In the genomic region with DNA sequence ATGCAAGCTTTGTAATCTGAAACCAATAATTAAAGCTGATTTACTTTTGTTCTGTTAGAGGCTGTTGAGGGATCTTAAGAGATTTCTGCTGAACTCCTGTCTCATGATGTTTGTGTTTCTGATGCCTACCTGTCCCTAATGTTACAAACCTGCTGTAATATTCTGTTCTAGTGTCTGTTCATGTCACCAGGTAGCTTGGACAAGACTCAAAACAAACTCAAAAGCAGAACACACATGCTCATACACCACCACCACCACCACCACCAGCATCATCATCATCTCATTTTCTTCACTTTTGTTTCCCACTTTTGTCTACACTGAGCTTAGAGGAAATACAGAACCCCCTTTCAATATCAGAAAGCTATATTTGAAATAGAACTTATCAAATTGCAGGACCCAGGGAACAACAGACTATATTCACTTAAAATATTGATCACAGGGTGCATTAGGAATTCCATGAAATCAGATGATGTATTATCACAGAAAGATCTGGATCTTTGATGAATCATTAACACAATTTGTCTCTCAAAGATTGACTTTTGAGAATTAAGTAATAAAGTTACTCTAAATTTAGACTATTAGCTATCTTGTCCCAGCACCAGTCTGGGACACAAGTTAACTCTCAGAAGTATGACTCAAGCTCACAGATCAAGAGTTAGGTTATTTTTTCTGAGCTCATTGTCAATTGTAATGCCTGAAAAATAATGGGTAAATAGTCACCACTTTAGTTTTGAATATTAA, we compare ENCODE assay signal across 30 mouse cellular contexts.
"Had no signal": no experiment of that assay in that cellular context is flagged by ENCODE, and none has a peak within 500 bp of the region (broad histone marks: within the 10 kb centered on the region; RNA-seq: fewer than 3 reads in every experiment).

No protein-coding gene starts in this region.

- DNase-seq: left cerebral cortex, postnatal 4 days; liver, embryonic 13.5 days; lung, adult 18-20 months; lung, adult 2 months; lung, embryonic 14.5 days; lung, postnatal 10 days; lung, postnatal 14 days; lung, postnatal 36 days; lung, postnatal 4 days; midbrain, embryonic 14.5 days had no signal

- H3K36me3 ChIP-seq: limb, embryonic 10.5 days; limb, embryonic 12.5 days; limb, embryonic 13.5 days; limb, embryonic 15.5 days; liver, embryonic 12.5 days; liver, embryonic 13.5 days; liver, embryonic 15.5 days; lung, embryonic 15.5 days; midbrain, embryonic 10.5 days; midbrain, embryonic 12.5 days; midbrain, embryonic 13.5 days; midbrain, embryonic 15.5 days; neural tube, embryonic 12.5 days had no signal

- H3K9me3 ChIP-seq: limb, embryonic 10.5 days; limb, embryonic 12.5 days; limb, embryonic 13.5 days; limb, embryonic 15.5 days; liver, embryonic 12.5 days; liver, embryonic 13.5 days; liver, embryonic 15.5 days; lung, embryonic 15.5 days; megakaryocyte, embryonic 14.5 days; midbrain, embryonic 10.5 days; midbrain, embryonic 12.5 days; midbrain, embryonic 13.5 days; midbrain, embryonic 15.5 days; neural tube, embryonic 12.5 days had no signal

- ATAC-seq: liver, embryonic 12.5 days; lung, postnatal 0 days; midbrain, embryonic 13.5 days; midbrain, embryonic 15.5 days; midbrain, embryonic 16.5 days had no signal

- H3K9ac ChIP-seq: limb, embryonic 12.5 days; limb, embryonic 13.5 days; limb, embryonic 15.5 days; liver, embryonic 12.5 days; liver, embryonic 13.5 days; liver, embryonic 14.5 days; liver, embryonic 15.5 days; lung, embryonic 14.5 days; lung, embryonic 15.5 days; midbrain, embryonic 12.5 days; midbrain, embryonic 13.5 days; midbrain, embryonic 15.5 days; neural tube, embryonic 12.5 days had no signal

- H3K4me3 ChIP-seq: left cerebral cortex, adult 2 months; limb, embryonic 10.5 days; limb, embryonic 12.5 days; limb, embryonic 13.5 days; limb, embryonic 15.5 days; liver, embryonic 12.5 days; liver, embryonic 13.5 days; liver, embryonic 15.5 days; lung, embryonic 15.5 days; megakaryocyte, embryonic 14.5 days; midbrain, embryonic 10.5 days; midbrain, embryonic 12.5 days; midbrain, embryonic 13.5 days; midbrain, embryonic 15.5 days; myocyte; neural tube, embryonic 12.5 days had no signal

- H3K4me1 ChIP-seq: limb, embryonic 10.5 days; limb, embryonic 12.5 days; limb, embryonic 13.5 days; limb, embryonic 15.5 days; liver, embryonic 12.5 days; liver, embryonic 13.5 days; liver, embryonic 15.5 days; lung, embryonic 15.5 days; midbrain, embryonic 10.5 days; midbrain, embryonic 12.5 days; midbrain, embryonic 13.5 days; midbrain, embryonic 15.5 days; neural tube, embryonic 12.5 days had no signal

- H3K27ac ChIP-seq: left cerebral cortex, adult 2 months; limb, embryonic 10.5 days; limb, embryonic 12.5 days; limb, embryonic 13.5 days; limb, embryonic 15.5 days; liver, embryonic 12.5 days; liver, embryonic 13.5 days; liver, embryonic 14.5 days; liver, embryonic 15.5 days; lung, embryonic 15.5 days; macrophage; midbrain, embryonic 10.5 days; midbrain, embryonic 12.5 days; midbrain, embryonic 13.5 days; midbrain, embryonic 15.5 days; neural tube, embryonic 12.5 days had no signal

- H3K4me2 ChIP-seq: limb, embryonic 12.5 days; limb, embryonic 13.5 days; limb, embryonic 15.5 days; liver, embryonic 12.5 days; liver, embryonic 13.5 days; liver, embryonic 15.5 days; lung, embryonic 14.5 days; lung, embryonic 15.5 days; midbrain, embryonic 11.5 days; midbrain, embryonic 12.5 days; midbrain, embryonic 13.5 days; midbrain, embryonic 15.5 days; neural tube, embryonic 12.5 days had no signal

- H3K27me3 ChIP-seq: limb, embryonic 12.5 days; limb, embryonic 13.5 days; limb, embryonic 15.5 days; liver, embryonic 12.5 days; liver, embryonic 13.5 days; liver, embryonic 15.5 days; lung, embryonic 15.5 days; megakaryocyte, embryonic 14.5 days; midbrain, embryonic 12.5 days; midbrain, embryonic 13.5 days; midbrain, embryonic 15.5 days; neural tube, embryonic 12.5 days had no signal
